Mouse (Mus musculus): ENCODE measurements around the gene Pin4. TPM values are rescaled to one million over a fixed set of nuclear protein-coding genes. Genes with fewer than 3 reads are reported as not detected.
A peak's percentile ranks its signal among the peaks of the same experiment; 100 is the strongest.

Gene Pin4
- total RNA-seq (2021), result 10 to 100 TPM; 25.0 to 34.5 TPM
- long read RNA-seq, experiment 1, transcript Pin4-201 (4 exons, 489 nt), result major isoform, 27 of 33 reads
- long read RNA-seq, experiment 1, partial matches to known transcripts, result 2 of 33 reads
- long read RNA-seq, experiment 1, other reads (novel, unspliced or antisense), result 1 of 33 reads
- long read RNA-seq, experiment 2, transcript Pin4-201 (4 exons, 489 nt), result major isoform, 28 of 32 reads
- long read RNA-seq, experiment 2, partial matches to known transcripts, result 2 of 32 reads
- long read RNA-seq, experiment 2, other reads (novel, unspliced or antisense), result 2 of 32 reads

DNA sequence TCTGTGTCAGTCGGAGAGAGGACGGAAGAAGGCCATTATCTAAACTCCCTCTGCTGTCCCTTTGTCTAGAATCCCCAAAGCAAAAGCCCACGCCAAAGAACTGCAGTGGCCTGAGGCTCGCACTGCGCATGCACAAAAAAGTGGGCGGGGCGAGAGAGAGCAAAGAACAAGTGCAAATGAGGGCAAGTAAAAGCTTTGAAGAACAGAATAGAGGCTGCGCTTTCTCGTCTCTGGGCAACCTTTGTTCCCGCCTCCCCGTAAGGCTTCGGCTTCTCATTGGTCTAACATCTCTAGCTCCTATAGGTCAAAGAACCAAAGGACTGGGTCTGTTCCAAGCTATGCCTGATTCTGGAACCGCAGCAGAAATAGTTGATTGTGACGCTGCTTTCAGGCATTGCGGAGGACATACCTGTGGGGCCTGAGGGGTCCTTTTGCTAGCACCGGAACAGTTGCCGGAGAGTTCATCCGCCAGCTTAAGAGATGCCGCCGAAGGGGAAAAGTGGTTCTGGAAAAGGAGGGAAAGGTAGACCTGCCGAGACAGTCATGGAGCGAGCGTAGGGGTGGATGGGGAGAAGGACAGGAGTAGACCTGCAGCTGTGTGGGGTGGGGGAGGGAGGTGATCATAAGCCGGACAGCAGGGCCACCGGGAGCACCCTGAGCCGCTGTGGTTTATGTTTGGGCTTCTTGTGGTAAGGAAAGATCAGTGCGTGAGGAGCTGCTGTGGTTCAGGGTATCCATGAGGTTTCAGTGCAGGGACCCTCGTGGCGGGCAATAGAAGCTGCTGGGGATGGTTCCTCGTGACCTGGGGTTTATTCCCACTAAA lies at the start of gene Pin4:
Gene Pin4, plus strand, starts transcription at position 406 of the 823 bp plus-strand sequence.
- peak; percentile 52 for TF ChIP-seq CTCF (conservative IDR thresholded peaks at IDR 0.05)
- Histone ChIP-seq H3K4me3 (peak within 1 kb of the TSS; percentile 67), H3K27ac (peak within 1 kb of the TSS; percentile 90)
- DNase-seq (ENCODE audit: low spot score in 2 of 2), result peak; percentile 89 to 95

DNA sequence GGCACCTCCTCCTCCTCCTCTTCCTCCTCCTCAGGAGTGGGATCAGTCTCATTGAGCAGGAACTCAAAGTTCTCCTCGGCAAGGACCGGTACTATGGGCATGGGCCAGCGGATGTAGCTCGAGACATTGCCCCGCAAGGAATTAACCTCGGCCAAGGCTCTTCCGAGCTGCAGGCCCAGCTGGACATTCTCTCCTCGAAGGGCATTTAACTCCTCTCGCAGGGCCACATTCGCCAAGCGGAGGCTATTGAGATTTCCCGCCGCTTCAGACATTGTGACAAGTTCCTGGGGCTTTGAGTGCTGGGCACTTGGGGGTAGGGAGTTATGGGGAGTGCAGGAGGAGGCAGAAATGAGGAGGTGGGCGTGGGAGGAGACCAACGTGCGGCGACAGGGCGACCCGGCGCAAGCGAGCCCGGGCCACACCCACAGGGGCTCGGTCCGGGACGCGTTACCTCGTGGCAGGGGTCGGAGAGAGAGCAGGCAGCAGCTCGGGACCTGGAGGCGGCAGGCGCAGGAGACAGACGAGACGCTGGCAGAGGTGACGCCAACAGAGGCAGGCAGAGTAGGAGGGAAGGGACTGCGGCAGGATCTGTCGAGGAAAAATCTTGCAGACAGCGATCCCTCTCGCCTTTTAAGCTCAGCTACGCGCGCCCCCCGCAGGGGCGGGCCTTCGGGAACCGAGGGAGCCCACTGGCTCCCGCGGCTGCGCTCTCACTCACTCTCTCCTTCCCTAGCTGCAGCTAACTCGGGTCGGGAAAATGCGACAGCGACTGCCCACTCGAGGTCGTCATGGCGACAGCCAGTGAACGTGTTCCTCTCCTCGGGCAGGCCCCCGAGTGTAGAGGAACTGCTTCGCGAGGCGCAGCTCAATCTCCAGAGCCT lies 48.4 kb upstream of the Pin4 start, which contains the start of gene Rtl5:
Gene Rtl5, minus strand, starts transcription at position 714 of the 881 bp plus-strand sequence.
- Histone ChIP-seq H3K4me3 (peak within 1 kb of the TSS; percentile 58), H3K27ac (peak within 1 kb of the TSS; percentile 67)
- peak; percentile 66 to 81 for DNase-seq (ENCODE audit: low spot score in 2 of 2)
- no peak for TF ChIP-seq CTCF (conservative IDR thresholded peaks at IDR 0.05)

DNA sequence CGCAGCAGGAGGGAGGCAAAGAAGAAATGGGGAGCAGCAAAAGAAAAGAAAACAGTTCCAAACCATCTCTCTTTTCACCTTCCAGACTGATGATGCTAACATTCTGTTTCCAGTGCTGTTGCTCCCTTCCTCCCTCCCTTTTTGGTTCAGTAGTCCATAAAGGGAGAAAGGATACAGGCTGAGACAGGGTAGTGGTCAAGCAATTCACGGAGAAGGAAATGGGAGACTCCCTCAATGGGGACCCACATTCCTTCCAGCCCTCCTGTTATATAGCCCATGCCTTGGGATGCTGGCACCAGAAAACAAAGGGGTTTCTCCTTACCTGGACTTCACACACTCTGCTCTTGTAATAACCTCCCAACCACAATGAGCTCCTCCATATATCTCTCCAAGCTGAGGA lies 47.7 kb upstream of the Pin4 start:
- no peak for TF ChIP-seq CTCF (conservative IDR thresholded peaks at IDR 0.05)
- DNase-seq (ENCODE audit: low spot score in 2 of 2), result no peak
- Histone ChIP-seq H3K27ac (peak overlapping the region; percentile 67; the same call in 1 of the 2 replicates), H3K4me3 (peak overlapping the region; percentile 58)

DNA sequence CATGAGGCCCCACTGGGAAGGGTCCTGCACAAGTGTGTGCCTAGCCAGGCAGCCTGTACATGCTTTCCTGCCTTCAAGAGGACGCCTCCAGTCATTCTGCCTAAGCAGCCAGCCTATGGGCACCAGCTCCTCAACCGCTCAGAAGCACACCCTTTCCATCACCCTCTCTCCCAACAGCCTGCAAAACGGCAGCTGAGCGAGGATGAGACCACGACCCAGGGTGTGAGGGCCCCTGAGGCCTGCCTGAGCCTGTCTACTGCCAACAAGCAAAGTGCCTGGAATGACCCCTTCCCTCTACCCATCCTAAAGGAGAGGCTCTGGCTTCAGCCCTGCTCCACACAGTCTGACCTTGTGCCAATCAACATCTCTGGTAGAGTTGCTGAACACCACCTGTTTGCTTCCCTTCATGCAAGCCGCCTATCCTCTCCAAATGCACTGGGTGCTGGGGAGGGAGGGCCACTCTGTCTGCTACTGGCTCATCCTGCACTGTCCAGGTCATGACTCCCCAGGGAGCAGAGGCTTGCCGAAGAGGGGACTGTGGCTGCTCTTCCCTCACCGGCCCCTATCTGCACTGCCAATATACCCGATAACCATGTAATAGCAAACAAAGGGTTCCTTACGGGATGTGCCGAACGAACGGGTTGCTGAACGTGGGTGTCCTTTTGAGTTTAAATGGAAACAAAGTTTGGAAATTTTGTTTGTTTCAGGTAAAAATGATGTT lies 45.5 kb upstream of the Pin4 start:
- Histone ChIP-seq H3K4me3 (no peak overlapping the region), H3K27ac (no peak overlapping the region)
- no peak for TF ChIP-seq CTCF (conservative IDR thresholded peaks at IDR 0.05)
- no peak for DNase-seq (ENCODE audit: low spot score in 2 of 2)

DNA sequence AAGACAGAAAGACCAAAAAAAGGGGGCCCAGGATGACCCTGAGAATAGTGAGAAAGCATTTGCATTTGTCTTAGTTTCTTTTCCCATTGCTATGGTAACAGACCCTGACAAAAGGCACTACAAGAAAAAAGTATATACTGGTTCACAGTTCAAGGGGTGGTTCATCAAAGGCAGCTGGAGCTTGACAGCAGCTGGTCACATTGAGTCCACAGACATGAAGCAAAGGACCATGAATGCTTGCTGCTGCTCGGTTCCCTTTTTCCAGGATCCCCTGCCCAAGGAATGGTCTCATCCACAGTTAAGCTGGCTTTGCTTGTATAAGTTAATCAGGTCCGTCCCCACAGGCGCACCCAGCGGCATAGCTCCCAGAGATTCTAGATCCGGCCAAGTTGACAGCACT lies 44.8 kb upstream of the Pin4 start:
- Histone ChIP-seq H3K4me3 (no peak overlapping the region), H3K27ac (no peak overlapping the region)
- no peak for TF ChIP-seq CTCF (conservative IDR thresholded peaks at IDR 0.05)
- DNase-seq (ENCODE audit: low spot score in 2 of 2), result no peak

DNA sequence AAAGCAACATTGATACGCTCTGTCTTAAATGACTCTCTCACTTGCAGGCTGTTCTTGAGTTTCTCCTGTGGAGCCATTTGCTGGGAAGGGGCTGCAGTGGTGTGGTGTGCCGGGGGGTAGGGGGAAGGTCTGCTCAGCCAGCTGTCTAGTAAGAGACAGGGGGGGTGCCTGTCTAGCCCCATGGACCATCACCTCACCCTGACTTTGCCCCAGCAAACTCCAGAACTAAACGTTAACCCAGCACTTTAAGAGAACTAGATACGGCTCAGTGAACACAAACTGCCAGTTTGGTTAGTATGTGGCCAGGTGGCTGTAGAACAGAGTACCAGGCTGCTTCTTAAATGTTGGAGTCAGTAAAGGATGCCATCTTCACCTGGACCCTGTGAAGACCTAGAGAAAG lies 44.1 kb upstream of the Pin4 start:
- H3K27ac ChIP-seq, result no peak overlapping the region
- H3K4me3 ChIP-seq, result no peak overlapping the region
- no peak for TF ChIP-seq CTCF (conservative IDR thresholded peaks at IDR 0.05)
- DNase-seq (ENCODE audit: low spot score in 2 of 2), result no peak

DNA sequence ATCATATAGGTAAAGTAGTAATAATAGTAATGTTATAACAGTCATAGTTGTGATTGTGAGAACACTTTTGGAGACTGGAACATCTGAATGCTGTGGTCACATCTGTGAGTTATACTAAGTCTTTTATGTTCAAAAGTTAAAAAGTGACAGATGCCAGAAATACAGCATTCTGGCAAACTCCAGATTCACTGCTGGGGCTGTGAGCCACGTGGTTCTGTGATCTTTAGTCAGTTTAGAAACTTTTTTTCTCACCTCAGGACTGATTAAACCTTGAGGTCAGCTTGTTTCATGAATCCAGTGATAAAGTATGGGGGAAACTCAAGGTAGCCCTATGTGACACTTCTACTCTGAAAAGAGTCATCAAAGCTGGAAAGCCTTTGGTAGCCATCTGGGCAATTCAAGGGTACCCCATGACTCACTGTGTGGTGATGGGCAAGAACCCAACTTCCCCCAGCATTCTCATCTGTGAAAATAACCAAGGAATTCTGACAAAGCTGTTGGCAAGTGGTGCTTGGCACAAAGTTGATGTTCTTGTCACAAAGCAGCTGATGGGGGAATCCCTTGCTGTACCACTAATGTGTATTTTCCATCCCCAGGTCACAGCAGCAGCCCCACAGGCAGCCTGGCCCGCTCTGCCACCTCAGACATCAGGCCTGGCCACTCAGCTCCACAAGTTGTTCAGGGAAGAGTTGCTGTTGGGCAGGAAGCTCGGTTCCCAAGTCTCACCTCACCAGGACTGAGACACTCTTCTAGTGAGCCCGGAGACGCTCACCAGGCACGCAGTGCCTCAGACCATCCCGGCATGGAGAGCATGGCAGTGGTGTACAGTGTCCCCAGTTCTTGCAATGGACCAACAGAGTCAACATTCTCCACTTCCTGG lies 42.1 kb upstream of the Pin4 start:
- no peak overlapping the region for H3K27ac ChIP-seq
- TF ChIP-seq CTCF (conservative IDR thresholded peaks at IDR 0.05), result no peak
- peak; percentile 43 to 49 for DNase-seq (ENCODE audit: low spot score in 2 of 2)

DNA sequence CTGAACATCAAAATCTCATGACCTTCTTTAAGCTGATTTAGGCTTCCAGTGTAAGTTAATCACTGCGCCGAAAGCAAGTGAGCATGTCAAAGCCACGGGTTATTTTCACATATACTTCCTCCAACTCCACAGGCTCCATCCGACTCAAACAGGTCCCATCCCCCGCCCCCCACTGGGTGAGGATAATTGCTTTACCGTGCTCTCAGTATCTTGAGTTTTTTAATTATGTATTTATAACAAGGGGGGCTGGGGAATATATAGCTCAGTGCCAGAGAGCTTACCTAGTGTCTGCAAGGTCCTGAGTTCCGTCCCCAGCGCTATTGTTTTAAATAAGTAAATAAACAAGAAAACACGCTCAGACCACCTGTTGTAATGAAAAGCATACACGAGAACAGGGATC lies 38.2 kb upstream of the Pin4 start:
- Histone ChIP-seq H3K4me3 (no peak overlapping the region), H3K27ac (no peak overlapping the region; the same call in 1 of the 2 replicates)
- DNase-seq (ENCODE audit: low spot score in 2 of 2), result no peak
- TF ChIP-seq CTCF (conservative IDR thresholded peaks at IDR 0.05), result no peak

More for the DNA sequence above, 42.1 kb upstream of the Pin4 start:
- H3K4me3 ChIP-seq, result no peak overlapping the region

DNA sequence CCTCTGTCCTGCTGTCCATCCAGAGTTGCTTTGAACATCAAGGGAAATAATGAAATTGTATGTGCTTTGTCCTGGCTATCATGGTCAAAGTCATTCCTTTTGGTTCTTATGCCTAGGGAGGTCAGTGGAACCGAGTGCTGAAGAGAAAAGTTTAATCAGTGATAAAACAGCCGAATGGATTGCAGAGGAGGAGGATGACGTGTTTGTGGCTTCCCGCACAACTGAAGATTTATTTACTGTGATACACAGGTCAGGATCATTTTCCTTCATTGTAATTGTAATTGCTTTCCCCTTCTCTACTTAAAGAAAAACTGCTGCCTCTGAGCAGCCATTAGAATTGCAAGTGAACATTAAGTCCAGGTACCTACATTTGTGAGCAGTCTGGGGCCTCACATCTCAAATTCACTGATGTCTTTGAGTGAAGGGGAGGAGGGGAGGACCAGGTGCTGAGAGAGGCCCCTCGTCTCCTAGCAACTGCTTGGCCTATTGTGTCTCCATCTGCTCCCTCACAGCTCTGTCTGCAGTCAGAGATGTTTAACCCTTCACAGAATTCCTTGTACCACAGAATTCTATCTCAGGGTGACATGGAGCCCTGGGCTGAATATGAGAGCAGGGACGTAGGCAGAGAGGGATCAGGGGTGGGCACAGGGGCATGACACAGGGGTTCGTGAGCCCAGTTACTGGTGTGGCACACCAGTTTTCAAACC lies 37.5 kb upstream of the Pin4 start:
- DNase-seq (ENCODE audit: low spot score in 2 of 2), result no peak
- Histone ChIP-seq H3K4me3 (no peak overlapping the region), H3K27ac (peak overlapping the region; percentile 48; the same call in 1 of the 2 replicates)
- TF ChIP-seq CTCF (conservative IDR thresholded peaks at IDR 0.05), result no peak

DNA sequence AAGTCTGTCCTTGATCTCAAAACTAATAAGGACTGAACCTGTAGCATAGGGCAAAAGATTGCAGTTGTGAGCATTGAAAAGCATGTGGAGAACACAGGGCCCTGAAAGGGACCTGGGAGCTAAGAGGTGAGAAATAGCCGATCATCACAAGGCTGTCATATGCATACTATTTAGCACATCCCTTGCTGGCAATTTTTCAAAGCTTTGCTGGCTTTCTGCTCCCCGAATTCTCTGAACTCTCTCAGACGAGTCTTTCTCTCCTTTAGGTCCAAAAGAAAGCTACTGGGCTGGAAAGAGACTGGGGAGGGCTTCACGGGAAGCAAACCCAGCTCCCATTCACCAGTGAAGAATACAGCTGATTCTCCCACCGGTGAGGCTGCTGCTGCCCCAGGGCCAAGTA lies 36.9 kb upstream of the Pin4 start:
- no peak for TF ChIP-seq CTCF (conservative IDR thresholded peaks at IDR 0.05)
- DNase-seq (ENCODE audit: low spot score in 2 of 2), result no peak
- H3K27ac ChIP-seq, result peak overlapping the region; percentile 48; the same call in 1 of the 2 replicates
- H3K4me3 ChIP-seq, result no peak overlapping the region
